Mouse (Mus musculus): ENCODE results near the gene Peli1. TPM values are rescaled to one million over a fixed set of nuclear protein-coding genes. Genes with fewer than 3 reads are reported as not detected.
A peak's percentile ranks its signal among the peaks of the same experiment; 100 is the strongest.

Peli1 gene
- polyA plus RNA-seq (2012; rRNA removed) = 69.2 and 73.6 TPM in 2 replicates

- TF ChIP-seq POLR2A (IDR thresholded peaks at IDR 0.05; ENCODE audit: borderline replicate concordance, extremely low read depth, insufficient read depth, insufficient read length, poor library complexity, severe bottlenecking) (peak; percentile 94), CTCF (IDR thresholded peaks at IDR 0.05; ENCODE audit: borderline replicate concordance, extremely low read depth, insufficient read depth, insufficient read length) (no peak)
- peak; percentile 99 for DNase-seq (ENCODE audit: low read depth)
Measured at GRCm38 (mm10) chr11:21091067-21091427, at the start of gene Peli1. Gene Peli1 (plus strand): TSS chr11:21091291.

- TF ChIP-seq CTCF (IDR thresholded peaks at IDR 0.05; ENCODE audit: borderline replicate concordance, extremely low read depth, insufficient read depth, insufficient read length) (no peak), POLR2A (IDR thresholded peaks at IDR 0.05; ENCODE audit: borderline replicate concordance, extremely low read depth, insufficient read depth, insufficient read length, poor library complexity, severe bottlenecking) (no peak)
- DNase-seq (ENCODE audit: low read depth) = no peak
Measured at GRCm38 (mm10) chr11:21042590-21042989, 48.5 kb upstream of the Peli1 start.

DNA sequence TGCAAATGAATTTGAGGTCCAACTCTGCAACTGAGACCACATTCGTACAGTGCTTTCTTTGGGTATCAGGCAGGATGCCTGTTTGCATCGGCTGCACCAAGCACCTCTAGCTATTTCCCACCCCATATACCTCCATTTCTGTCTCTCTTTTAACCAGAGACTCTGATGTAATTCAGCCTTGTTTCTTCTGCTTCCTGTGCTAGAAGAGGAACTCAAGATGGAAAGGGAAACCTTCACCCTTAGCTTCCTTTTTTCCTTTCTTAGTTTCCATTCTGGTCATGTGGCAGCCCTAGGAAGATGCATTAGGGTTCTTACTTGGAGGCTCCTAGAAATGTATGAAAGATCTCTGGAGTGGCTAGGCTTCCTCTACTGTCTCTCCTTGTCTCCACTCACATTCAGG lies 44.9 kb upstream of the Peli1 start:
- TF ChIP-seq POLR2A (IDR thresholded peaks at IDR 0.05; ENCODE audit: borderline replicate concordance, extremely low read depth, insufficient read depth, insufficient read length, poor library complexity, severe bottlenecking) (no peak), CTCF (IDR thresholded peaks at IDR 0.05; ENCODE audit: borderline replicate concordance, extremely low read depth, insufficient read depth, insufficient read length) (no peak)
- DNase-seq (ENCODE audit: low read depth) = no peak

GRCm38 (mm10) chr11:21047921-21048320 lies 43.2 kb upstream of the Peli1 start:
- no peak for DNase-seq (ENCODE audit: low read depth)
- TF ChIP-seq CTCF (IDR thresholded peaks at IDR 0.05; ENCODE audit: borderline replicate concordance, extremely low read depth, insufficient read depth, insufficient read length) = no peak
- no peak for TF ChIP-seq POLR2A (IDR thresholded peaks at IDR 0.05; ENCODE audit: borderline replicate concordance, extremely low read depth, insufficient read depth, insufficient read length, poor library complexity, severe bottlenecking)

GRCm38 (mm10) chr11:21051716-21052115 lies 39.4 kb upstream of the Peli1 start:
- DNase-seq (ENCODE audit: low read depth) = no peak
- TF ChIP-seq POLR2A (IDR thresholded peaks at IDR 0.05; ENCODE audit: borderline replicate concordance, extremely low read depth, insufficient read depth, insufficient read length, poor library complexity, severe bottlenecking) (no peak), CTCF (IDR thresholded peaks at IDR 0.05; ENCODE audit: borderline replicate concordance, extremely low read depth, insufficient read depth, insufficient read length) (no peak)

- no peak for DNase-seq (ENCODE audit: low read depth)
- no peak for TF ChIP-seq POLR2A (IDR thresholded peaks at IDR 0.05; ENCODE audit: borderline replicate concordance, extremely low read depth, insufficient read depth, insufficient read length, poor library complexity, severe bottlenecking)
- no peak for TF ChIP-seq CTCF (IDR thresholded peaks at IDR 0.05; ENCODE audit: borderline replicate concordance, extremely low read depth, insufficient read depth, insufficient read length)
Measured at GRCm38 (mm10) chr11:21054587-21054986, 36.5 kb upstream of the Peli1 start.

- TF ChIP-seq POLR2A (IDR thresholded peaks at IDR 0.05; ENCODE audit: borderline replicate concordance, extremely low read depth, insufficient read depth, insufficient read length, poor library complexity, severe bottlenecking) = no peak
- TF ChIP-seq CTCF (IDR thresholded peaks at IDR 0.05; ENCODE audit: borderline replicate concordance, extremely low read depth, insufficient read depth, insufficient read length) = no peak
- DNase-seq (ENCODE audit: low read depth) = no peak
Measured at GRCm38 (mm10) chr11:21056109-21056850, 34.8 kb upstream of the Peli1 start.

DNA sequence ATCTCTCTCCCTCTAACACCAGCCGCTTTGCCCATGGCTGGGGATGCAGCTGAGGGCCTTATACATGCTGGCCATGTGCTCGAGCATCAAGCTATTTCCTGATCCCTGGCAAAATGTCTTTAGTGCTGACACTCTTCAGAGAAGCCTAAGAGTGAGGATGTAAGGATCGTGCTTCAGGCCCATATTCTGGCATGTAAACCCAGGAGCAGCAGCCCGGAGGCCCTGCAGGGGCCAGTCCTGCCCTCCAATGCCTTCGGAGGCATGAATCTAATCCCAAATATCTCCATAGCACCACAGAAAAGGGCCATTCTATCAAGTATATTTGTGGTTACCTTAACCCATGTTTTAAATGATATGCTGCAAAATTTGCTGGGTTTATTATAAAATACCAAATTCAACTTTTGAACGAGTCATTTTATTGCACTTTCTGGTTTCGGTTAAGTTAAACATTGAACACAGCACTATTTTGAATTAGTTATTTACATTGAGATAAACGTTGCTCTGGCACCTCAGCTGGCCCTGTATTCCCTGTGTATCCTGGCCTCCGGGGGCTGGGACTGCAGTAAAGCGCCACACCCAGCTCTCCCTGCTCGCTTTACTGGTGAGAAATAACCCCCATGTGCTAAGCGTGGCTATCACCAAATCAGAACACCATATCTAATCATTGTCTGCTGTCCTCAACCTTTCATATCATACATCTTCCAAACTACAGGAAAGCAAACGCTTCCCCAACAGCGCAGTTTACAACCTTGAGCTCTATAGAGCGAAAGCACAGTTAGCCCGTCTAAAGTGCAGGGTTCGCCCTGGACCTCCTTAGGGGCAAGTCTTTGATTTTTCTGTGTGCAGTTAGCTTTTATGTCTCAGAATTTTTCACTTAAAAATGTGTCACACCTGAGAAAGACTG lies 33.3 kb upstream of the Peli1 start:
- no peak for TF ChIP-seq POLR2A (IDR thresholded peaks at IDR 0.05; ENCODE audit: borderline replicate concordance, extremely low read depth, insufficient read depth, insufficient read length, poor library complexity, severe bottlenecking)
- TF ChIP-seq CTCF (IDR thresholded peaks at IDR 0.05; ENCODE audit: borderline replicate concordance, extremely low read depth, insufficient read depth, insufficient read length) = no peak
- DNase-seq (ENCODE audit: low read depth) = no peak

DNA sequence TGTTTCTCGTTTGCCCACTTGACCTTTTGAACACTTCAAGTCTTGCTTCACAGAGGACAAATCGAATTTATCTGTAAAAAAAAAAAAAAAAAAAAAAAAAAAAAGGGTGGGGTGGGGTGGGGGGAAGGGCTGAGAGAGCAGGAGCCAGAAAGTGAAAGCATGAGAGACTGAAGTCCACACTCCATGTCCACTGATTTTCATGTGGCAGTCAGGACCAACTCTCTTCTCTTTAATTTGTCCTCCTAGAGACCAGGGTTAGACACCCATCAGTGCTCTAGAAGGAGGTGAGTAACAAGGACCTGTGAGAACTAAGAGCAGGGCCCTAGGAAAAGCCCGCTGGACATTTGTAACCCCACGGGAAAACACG lies 32.7 kb upstream of the Peli1 start:
- TF ChIP-seq POLR2A (IDR thresholded peaks at IDR 0.05; ENCODE audit: borderline replicate concordance, extremely low read depth, insufficient read depth, insufficient read length, poor library complexity, severe bottlenecking) (no peak), CTCF (IDR thresholded peaks at IDR 0.05; ENCODE audit: borderline replicate concordance, extremely low read depth, insufficient read depth, insufficient read length) (no peak)
- no peak for DNase-seq (ENCODE audit: low read depth)

DNA sequence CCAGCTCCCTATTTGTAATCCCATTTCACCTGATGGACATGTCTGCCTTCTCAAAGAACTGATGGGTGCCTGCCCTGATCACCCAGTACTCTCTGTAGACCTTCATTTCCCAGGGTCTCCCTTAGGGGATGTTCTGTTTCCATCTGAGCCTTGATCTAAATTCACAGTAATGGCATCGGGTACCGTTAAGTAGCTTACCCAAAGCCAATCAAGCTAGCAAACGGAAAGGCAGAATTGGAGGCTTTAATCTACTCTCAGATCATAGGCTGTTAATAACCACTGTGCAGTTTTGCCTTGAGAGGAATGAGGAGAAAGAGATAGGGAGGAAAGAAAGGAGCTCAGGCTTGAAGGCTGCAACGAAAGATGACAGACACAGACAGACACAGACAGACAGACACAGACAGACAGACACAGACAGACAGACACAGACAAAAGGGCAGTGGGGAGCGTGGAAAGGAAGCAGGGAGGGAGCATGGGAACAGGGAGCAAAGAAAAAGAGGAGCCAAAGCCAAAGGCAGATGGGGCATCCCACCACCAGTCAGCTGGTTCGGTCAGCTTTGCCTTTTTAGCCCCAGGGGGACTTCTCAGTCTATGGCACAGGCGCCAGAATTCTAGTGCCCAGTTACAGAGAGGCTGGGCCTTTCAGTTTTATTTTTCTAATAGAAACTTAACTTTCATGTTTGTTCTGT lies 30.6 kb upstream of the Peli1 start:
- no peak for TF ChIP-seq CTCF (IDR thresholded peaks at IDR 0.05; ENCODE audit: borderline replicate concordance, extremely low read depth, insufficient read depth, insufficient read length)
- no peak for TF ChIP-seq POLR2A (IDR thresholded peaks at IDR 0.05; ENCODE audit: borderline replicate concordance, extremely low read depth, insufficient read depth, insufficient read length, poor library complexity, severe bottlenecking)
- DNase-seq (ENCODE audit: low read depth) = no peak

DNA sequence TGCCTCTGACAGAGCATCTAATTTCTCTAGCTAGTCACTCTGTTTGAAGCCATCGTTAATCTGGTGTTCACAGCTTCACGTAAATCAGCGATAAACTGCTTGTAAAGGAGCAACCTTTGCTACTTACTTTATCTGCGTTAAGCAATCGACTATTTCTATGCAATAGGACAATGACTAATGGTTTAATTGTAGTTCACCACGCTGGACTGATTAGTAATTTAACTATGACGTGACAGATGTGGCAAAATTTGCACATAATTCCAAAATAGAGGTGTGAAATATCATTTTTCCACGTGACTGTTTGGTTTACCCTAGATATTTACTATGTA lies 30.1 kb upstream of the Peli1 start:
- TF ChIP-seq CTCF (IDR thresholded peaks at IDR 0.05; ENCODE audit: borderline replicate concordance, extremely low read depth, insufficient read depth, insufficient read length) (no peak), POLR2A (IDR thresholded peaks at IDR 0.05; ENCODE audit: borderline replicate concordance, extremely low read depth, insufficient read depth, insufficient read length, poor library complexity, severe bottlenecking) (no peak)
- no peak for DNase-seq (ENCODE audit: low read depth)

Measured in brain, embryonic 14.5 days (tissue).